Mouse (Mus musculus) spleen, adult 12 weeks (tissue): ENCODE results near the gene Lyve1.

Source experiments
- DNase-seq: peaks from one replicate; pipeline ENCODE4 v3.0.0; 2022; ENCODE audit warnings: low spot score

Gene Lyve1

DNA sequence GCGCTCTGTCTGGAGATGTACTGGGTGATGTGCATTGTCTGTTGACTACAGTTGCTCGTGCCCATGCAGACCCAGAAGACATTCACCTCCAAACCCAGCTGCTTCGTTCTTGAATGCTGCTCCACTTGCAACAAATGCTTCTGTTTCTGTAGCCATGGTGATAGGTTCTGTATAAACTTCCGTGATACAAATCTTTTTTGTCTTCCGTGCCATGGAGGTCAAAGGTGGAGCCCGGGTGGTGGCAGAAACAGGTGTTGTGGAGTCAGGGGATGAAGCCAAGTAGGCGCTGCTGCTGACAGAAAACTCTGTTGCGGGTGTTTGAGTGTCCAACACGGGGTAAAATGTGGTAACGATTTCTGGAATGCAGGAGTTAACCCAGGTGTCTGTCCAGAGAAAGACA is 9.4 kb downstream of the Lyve1 start:
- no peak for DNase-seq

DNA sequence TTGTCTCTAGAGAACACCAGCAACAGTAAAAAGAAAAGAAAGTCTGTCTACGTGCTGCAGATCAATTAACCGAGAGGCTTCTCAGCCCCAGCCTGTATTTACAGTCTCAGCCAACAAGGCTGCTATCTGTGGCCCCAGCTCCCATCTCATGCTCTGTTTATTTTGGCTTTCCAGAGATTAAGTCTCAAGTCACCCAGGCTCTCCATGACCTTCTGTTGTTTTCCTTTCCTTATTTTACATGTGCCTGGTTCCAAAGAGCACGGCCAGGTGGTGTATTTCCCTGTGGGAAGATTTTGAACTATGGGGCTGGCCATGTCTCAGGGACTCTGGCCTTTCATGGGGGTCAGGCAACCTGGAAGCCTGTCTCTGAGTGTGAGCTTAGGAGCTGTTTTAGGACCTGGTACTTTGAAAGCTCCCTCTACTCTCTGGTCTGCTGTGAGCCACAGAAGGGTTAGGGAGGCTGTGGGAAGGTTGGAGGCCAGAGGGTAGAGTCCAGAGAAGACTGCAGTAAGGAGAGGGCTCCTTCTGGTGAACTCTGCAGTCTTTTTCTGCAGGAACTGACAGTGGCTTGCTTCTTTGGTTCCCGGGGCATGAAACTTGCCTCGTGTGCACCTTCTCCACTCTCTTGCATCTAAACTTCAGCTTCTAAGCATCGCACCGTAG is 11.4 kb downstream of the Lyve1 start:
- no peak for DNase-seq

DNA sequence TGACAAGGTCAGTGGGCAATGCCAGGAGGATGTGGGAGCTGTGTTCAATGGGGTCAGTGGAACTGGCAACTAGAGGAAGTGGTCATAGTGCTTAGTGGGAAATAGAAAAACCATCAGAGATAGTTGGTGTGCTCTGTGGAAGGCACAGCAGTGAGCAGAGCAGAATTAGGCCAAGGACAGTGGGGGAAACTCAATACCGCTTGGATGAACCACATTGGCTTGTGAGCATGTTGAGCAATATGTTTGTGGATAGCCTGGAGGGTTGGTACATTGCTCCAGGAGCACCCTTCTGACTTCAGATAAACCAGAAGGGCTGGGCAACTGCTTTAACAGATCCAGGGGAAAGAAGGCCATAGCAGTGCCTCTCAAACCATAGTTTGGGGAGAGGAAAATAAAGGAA is 14.7 kb downstream of the Lyve1 start:
- DNase-seq: no peak

DNA sequence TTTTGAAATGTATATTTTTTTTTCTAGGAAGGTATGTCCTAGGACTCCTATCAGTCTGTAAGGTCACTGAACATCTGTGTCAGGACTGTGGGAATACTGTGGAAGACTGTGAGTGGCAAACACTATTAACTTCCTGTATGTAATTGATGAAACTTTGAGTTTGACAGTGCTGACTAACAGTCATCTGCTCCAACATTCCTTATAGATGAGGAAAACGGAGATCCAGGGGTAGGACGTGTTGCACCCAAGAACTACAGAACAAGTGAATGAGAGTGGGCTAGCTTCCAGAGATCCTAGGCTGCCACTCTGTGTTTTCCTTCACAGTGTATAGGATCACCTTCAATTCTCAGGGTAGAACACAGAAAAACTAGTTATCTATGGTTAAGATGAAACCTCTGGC is 15.7 kb downstream of the Lyve1 start:
- no peak for DNase-seq

DNA sequence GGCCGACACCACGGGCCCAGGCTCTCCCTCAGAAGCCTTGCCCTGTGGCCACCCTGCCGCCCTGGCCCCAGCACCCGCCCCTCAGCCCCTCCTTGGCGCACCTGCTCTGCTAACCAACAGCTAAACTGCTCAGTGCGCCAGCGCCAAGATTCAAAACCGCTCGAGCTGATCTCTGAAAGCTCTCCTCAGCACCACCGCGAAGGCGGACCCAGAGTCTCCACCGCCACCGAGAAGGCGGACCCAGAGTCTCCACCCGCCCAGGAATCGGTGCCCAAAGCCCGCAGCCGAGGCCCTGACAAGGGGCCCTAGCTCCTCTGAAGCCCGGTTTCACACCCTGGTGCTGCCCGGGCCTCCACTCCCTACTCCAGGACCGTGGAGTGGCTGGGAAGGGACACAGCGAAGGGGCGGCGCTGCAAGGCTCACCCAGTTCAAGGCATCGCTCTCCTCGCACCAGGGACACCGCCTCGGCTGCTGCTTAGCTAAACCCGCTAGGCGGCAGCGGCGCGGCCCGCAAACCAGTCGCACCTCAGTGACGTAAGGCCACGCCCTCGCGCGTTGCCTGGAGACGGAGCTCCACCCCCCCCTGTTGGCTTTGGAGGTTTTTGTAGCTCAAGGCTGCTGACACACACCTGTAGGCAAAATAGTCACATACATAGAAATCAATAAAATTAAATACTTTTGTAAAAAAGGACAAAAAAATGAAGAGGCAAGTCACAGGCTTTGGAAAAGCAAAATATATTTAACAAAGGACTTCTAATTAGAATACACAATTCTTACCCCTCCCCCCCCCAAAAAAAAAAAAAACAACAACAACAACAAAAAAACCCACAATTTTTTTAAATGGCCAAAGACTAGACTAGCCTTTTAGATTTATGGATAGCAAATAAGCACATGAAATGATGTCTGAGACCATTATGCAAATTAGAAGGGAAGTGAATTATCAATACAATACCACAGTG is 18.8 kb downstream of the Lyve1 start, which contains the start of gene Rnf141:
TSS of gene Rnf141 (minus strand) at position 542 of the 959 bp plus-strand sequence.
- peak; percentile 95 for DNase-seq

DNA sequence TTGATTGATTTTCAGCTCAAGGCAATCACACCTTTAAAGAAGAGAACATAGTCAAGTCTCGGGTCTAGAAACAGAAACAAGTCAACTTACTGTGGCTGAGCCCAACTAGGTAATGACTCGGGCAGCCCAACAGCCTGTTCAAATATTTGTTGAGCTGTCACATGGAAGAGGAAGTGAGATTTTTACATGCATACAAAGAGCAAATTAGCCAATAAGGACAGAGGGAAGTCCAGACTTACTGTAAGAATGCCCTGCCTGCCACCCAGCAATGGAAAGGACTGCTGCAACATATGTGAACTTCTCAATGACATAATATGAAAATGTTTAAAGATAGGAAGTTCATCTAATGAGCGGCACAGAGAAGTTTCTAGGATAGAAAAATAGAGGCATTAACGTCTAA is 22.7 kb downstream of the Lyve1 start:
- DNase-seq: no peak

DNA sequence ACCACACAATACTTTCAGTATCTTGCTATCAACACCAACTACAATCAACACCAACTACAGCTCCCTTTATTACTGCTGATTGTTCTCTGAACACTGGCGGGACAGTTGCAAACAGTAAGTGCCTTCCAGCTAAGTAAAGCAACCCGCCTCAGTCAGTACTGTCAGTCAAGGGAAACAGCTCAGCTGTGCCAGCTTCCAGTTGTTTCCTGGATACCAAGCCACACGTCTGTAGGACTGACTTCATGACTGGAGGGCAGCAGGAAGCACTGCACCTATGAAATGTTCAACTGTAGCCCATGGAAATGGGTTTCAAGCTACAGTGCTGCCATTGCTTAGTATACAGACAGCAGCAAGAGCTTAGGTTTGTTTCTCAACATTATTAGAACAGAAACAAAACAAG is 28.5 kb downstream of the Lyve1 start:
- DNase-seq: no peak

DNA sequence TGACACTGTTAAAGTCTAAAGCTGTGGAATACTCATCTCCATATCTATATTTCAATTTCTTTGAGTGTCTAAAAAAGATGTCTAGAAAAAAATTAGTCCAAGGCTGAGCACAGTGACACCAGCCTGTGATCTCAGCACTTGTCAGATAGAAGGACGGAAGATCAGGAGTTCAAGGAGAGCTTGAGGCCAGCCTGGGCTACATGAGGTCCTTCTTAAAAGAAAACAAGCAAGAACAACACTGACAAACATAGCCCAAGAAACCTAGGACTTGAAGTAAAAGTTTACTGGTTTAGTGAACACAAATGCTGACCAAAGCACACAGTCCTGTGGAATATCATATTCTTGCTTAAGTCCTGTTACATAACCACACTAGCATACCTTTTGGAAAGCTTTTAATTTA is 29.0 kb downstream of the Lyve1 start:
- no peak for DNase-seq

DNA sequence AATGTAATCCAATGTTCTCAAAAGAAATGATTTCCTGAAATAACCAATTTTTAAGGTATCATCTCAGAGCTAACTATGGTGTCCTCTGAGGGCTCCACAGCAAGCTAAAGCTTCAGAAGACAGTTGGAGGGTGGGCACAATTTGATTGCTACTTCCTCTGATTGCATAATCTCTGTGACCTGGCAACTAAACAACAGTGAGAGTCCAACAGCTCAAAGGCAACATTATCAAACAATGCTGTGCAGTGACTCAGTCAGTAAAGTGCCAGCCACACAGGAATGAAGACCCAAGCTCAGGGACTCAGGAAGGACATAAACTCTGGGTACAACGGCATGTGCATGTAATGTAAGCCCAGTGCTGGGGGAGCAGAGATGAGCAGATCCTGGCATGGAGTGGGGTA is 30.0 kb downstream of the Lyve1 start:
- DNase-seq: no peak

DNA sequence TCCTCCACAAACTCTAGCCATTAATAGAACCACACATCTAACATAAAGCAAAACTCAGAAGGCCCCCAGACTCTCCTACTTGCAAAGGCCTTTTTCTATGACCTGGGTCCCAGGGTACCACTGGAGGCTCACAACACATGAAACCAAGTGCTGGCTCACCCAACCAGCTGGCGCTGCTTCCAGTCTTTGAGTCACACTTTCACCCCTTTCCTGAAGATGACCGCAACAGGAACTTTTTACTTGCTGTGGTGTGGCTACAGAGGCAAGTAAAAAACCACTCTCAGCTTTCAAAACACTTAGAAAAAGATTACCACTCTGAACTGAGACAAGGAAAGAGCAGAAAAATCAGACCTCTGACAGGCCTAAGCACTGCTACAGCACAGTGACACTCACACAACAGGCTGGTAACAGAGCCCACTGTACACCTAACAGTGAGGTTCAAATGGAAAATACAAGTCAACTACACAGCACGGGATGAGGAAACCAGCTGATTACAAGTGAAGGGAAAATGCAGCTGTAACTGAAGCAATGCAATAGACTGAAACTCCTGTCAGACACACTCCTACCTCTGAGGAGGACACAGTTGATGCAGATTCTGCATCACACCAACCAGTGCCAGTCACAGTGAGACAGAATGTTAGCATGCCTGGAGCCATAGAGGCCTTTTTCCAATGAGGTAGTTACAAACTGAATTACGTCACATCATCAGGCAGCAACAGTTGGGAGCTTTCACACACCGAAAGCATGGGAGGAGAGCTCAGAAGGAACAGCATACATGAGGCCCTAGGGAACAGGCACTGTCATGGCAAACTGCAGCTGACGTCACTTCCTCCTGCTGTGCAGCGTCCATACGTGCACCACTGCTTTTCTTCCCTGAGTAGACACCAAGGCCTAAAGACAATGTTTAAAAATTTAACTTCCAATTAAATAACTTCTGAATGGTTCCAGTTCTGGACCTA is 38.8 kb downstream of the Lyve1 start:
- no peak for DNase-seq

DNA sequence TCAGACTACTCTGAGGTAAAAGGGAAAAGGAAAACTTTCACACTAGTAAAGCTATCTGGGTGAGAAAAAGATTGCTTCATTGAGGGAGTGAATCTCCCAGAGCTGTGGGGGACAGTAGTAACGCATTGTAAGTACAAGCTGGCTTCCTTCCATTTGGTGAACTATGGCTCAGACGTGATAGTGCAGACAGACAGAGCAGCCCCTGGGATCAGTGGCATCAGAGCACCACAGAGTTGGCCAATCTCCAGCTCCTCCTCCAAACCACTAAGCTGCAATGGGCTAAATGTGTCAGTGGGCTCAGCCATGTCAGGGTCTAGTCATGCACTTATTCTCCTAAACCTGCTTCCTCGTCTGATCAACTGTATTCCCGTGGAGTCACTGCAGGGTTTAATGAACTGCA is 39.4 kb downstream of the Lyve1 start:
- no peak for DNase-seq

DNA sequence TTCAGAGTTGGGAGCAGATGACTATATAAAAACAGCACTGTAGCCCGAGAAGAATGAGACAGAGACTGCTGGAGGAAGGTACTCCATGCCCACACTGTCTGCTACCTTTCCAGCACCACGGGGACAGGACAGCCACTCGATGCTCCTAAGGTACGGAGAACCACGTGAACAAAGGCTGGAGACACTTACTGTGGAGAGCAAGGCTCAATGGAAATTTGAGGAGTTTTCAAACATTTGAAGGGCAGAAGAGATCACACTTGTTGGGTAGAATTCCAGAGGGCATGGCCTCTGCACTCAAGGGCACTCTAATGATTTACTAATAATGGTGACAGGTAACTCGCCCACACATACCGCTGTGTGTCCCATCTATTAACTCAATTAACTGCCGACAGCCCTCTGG is 40.0 kb downstream of the Lyve1 start:
- DNase-seq: no peak

DNA sequence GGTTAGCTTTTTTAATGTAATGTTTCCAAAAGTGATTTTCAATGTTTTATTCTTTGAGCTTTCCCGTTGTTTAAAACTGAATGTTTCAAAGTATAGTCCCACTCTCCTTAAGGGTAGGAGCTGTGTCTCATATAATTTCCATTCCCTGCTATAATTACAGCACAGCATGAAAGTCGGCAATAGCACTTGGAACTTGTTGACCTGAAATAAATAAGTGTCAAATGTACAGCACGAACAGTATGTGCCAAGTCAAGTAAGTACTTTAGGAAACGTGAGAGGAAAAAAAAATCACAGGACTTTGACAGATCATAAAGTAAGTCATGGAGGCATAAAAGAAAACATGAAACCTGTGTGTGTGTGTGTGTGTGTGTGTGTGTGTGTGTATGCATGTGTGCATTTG is 41.0 kb downstream of the Lyve1 start:
- DNase-seq: no peak

DNA sequence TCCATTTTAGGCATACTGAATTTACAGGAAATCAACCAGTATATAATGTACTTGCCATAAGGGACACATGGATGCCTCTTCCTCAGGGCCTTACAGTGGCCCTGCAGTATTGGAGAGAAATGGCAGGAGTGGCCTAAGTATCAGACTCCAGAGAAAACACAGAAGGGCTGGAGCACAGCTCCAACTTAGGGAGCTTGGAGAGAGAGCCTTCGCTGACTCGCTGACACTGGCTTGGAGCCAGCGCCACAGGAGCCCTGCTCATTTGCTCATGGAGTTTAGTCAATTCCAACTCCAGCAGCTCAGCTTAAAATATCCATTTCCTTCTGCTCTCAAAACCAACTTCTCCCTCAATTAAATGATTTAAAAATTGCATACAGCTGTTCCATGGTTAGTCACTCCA is 41.4 kb downstream of the Lyve1 start:
- no peak for DNase-seq

DNA sequence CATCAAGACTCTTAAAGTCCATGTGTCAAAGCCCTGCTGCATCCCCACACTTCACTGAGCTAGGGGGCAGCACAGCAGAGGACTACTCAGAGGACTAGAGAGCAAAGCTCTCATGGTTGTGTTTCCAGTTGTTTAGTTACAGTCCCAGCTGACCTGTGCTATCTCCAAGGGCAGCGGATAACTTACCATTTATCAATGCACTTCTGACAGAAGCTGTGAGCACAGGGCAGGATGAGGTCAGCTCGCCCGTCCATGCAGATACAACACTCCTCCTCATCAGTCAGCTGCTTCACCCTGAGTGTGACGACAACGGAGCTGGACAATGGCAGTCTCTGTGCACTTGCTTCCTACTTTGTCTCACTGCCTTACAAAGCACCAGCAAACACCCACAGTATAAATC is 42.0 kb downstream of the Lyve1 start:
- no peak for DNase-seq

DNA sequence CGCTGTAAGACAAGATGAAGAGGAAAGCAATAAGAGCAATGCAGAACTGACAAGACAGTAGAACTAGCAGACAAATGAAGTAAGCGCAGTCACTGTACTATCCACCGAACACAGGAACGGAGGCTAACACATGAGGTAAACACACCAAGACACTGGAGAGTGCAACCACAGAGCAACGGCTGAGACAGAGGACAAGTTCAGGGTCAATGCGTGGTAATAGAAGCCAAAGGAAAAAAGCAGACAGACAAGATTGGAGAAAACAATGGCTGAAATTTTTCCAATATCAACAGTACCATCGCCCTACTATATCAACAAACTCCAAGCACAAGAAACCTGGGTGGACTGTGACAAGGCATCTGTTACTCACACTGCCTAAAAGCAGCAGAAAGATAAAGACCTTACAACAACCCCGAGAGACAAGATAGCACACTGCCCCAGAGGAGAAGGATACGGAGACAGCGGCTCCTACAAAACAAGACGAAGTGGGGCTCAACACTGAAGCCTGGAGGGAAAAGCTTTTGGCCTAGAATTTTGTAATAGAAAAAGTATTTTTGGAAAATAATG is 44.2 kb downstream of the Lyve1 start:
- no peak for DNase-seq

DNA sequence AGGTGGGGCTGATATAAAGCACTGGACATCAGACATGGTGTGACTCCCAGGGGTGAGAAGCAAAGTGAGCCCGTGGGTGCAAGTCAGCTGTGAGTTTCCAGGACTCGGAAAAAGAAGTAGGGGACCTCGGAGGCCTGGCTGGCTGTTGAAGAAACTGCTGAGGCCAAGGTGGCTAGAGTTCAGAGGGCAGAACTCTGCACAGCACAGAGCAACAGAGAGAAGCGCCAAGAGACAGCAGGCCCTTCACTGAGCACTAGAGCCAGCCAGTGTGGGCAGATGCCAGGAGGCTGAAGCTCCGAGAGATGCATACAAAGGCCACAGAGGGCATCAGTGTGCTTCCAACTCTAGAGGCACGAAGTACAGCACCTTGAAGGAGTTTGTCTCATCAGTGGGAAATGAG is 44.8 kb downstream of the Lyve1 start:
- no peak for DNase-seq

DNA sequence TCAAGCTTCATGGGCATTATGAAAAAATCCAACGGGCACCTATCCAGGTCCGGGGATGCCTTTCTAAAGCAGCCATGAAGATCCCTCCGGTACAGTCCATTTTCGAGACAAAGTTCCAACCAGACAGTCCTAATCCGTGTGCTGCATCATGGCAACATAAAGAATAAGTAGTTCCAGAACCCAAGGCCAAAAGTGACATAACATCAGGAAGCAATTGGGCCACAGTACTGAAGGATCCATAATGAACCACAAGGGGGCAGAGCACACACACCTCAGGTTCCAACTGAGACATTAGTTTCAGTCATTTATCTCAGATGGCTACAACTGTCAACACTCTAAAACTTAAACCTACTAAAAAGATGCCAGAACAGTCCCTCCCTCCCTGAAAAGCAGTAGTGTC is 47.0 kb downstream of the Lyve1 start:
- DNase-seq: no peak

DNA sequence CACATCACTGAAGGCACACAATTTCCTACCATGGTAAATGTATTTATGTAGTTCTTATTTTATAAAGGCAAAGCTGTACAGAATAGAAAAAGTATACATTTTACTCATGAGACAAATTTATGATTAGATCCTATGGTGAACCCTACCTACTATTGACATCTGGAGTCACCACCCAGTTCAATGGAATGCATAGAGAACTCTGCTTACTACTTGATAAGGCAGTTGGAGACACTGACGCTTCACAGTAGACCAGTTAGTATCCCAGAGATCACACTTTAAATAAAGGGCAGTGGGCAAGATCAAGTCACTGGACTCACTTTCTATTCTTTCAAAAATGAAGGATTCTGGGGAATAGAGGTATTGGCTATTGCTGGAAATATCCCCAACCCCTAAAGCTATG is 49.1 kb downstream of the Lyve1 start:
- DNase-seq: no peak

DNA sequence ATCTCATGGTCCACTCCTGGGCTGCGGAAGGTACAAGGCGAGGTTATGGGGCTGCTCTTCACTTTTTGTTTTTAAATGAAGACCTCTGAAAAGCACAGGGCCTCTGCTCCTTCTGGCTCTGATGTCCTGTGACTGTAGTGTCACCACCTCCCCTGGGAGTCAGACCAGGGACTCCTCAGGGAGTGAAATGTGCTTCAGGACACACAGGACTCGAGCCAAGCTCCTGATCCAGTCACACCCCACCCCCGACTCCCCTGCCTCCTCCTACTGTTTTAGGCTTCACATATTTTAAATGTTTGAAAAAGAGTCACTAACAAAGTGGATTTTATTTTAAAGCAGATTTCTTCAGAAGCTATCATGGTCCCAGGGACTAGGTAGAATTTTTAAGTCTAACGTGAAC is 51.5 kb downstream of the Lyve1 start:
- DNase-seq: no peak

DNA sequence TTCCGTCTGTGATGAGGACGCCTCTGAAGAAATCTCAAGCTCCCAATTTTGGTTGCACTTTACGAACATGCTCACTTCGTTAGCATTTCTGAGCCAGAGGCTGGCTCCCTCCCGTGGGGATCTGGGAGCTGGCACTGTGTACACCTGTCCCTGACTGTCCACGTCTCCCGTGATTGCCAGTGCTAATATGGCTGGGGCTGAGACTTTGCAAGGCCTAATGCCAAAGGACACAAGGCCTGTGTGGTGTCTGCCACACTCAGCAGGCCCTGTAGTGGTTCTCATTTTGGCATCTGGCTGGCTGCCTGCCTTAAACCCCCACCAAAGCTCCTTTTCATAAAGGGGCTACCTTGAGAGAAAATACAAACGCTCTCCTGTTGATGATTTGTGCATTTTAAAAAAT is 52.0 kb downstream of the Lyve1 start:
- DNase-seq: no peak
